Mouse (Mus musculus): Measurements from ENCODE around the gene Eaf2. TPM values are rescaled to one million over a fixed set of nuclear protein-coding genes. Genes with fewer than 3 reads are reported as not detected.
A peak's percentile ranks its signal among the peaks of the same experiment; 100 is the strongest.

Eaf2 gene
- polyA plus RNA-seq, 1 experiment from 2014 or later, result 0.41 TPM

GRCm38 (mm10) chr16:36828820-36829219 lies 46.0 kb downstream of the Eaf2 start:
- no peak for ATAC-seq (ENCODE audit: low read depth)
- Histone ChIP-seq H3K9ac (peak overlapping the region; percentile 86), H3K9me3 (replicated peaks) (no peaks in the 10 kb centered on the region), H3K36me3 (no peaks in the 10 kb centered on the region), H3K4me1 (replicated peaks) (peaks cover 11% of the 10 kb centered on the region), H3K27ac (no peak overlapping the region), H3K27me3 (peaks cover 9% of the 10 kb centered on the region), H3K4me2 (peak overlapping the region; percentile 96), H3K4me3 (replicated peaks) (peak overlapping the region; percentile 84)
- DNase-seq, result no peak
- WGBS (ENCODE audit: insufficient replicate concordance), result 14% methylated on average over 11 of the region's 11 CpGs

- H3K9ac ChIP-seq, result peak within 1 kb of the TSS; percentile 86
- DNase-seq (peak; percentile 82), ATAC-seq (ENCODE audit: low read depth) (peak; percentile 99)
- H3K27me3 ChIP-seq, result peaks cover 9% of the 10 kb centered on the region
- H3K4me1 ChIP-seq (replicated peaks), result peaks cover 11% of the 10 kb centered on the region
- peak within 1 kb of the TSS; percentile 96 for H3K4me2 ChIP-seq
- H3K36me3 ChIP-seq, result no peaks in the 10 kb centered on the region
- no peaks in the 10 kb centered on the region for H3K9me3 ChIP-seq (replicated peaks)
- H3K27ac ChIP-seq, result peak within 1 kb of the TSS; percentile 30
- under 1% methylated on average over 64 of the region's 64 CpGs for WGBS (ENCODE audit: insufficient replicate concordance)
- H3K4me3 ChIP-seq (replicated peaks), result peak within 1 kb of the TSS; percentile 84
These were observed 46.6 kb downstream of the Eaf2 start, which contains the start of gene Iqcb1 for GRCm38 (mm10) chr16:36828054-36828786. Iqcb1 (plus strand) TSS chr16:36828385.

GRCm38 (mm10) chr16:36827611-36828053 lies 47.2 kb downstream of the Eaf2 start:
- peaks cover 9% of the 10 kb centered on the region for H3K27me3 ChIP-seq
- DNase-seq (no peak), ATAC-seq (ENCODE audit: low read depth) (peak; percentile 69)
- H3K9ac ChIP-seq, result peak overlapping the region; percentile 86
- H3K4me3 ChIP-seq (replicated peaks), result peak overlapping the region; percentile 84
- no peaks in the 10 kb centered on the region for H3K36me3 ChIP-seq
- H3K9me3 ChIP-seq (replicated peaks), result no peaks in the 10 kb centered on the region
- peak overlapping the region; percentile 96 for H3K4me2 ChIP-seq
- peaks cover 11% of the 10 kb centered on the region for H3K4me1 ChIP-seq (replicated peaks)
- 6% methylated on average over 11 of the region's 11 CpGs for WGBS (ENCODE audit: insufficient replicate concordance)
- no peak overlapping the region for H3K27ac ChIP-seq

GRCm38 (mm10) chr16:36821474-36821873 lies 53.3 kb downstream of the Eaf2 start:
- no peak for DNase-seq
- Histone ChIP-seq H3K9ac (no peak overlapping the region), H3K27ac (no peak overlapping the region), H3K4me2 (no peak overlapping the region), H3K4me3 (replicated peaks) (no peak overlapping the region), H3K27me3 (0 out of 2 replicates have a peak, but pooled peaks cover 5% of the 10 kb centered on the region), H3K4me1 (replicated peaks) (peaks cover 7% of the 10 kb centered on the region; the same call in 1 of the 2 replicates), H3K9me3 (replicated peaks) (no peaks in the 10 kb centered on the region), H3K36me3 (no peaks in the 10 kb centered on the region)
- ATAC-seq (ENCODE audit: low read depth), result peak; percentile 41; the same call in 1 of the 2 replicates
- WGBS (ENCODE audit: insufficient replicate concordance), result 5% methylated on average over 3 of the region's 3 CpGs

GRCm38 (mm10) chr16:36820747-36821146 lies 54.1 kb downstream of the Eaf2 start:
- no peaks in the 10 kb centered on the region for H3K36me3 ChIP-seq
- DNase-seq, result no peak
- 61% methylated on average over 3 of the region's 3 CpGs for WGBS (ENCODE audit: insufficient replicate concordance)
- no peaks in the 10 kb centered on the region for H3K27me3 ChIP-seq
- H3K4me3 ChIP-seq (replicated peaks), result no peak overlapping the region
- no peak overlapping the region for H3K9ac ChIP-seq
- no peak overlapping the region for H3K4me2 ChIP-seq
- no peaks in the 10 kb centered on the region for H3K9me3 ChIP-seq (replicated peaks)
- H3K27ac ChIP-seq, result no peak overlapping the region
- peaks cover 7% of the 10 kb centered on the region; the same call in 1 of the 2 replicates for H3K4me1 ChIP-seq (replicated peaks)
- no peak for ATAC-seq (ENCODE audit: low read depth)

GRCm38 (mm10) chr16:36820016-36820415 lies 54.8 kb downstream of the Eaf2 start:
- Histone ChIP-seq H3K9me3 (replicated peaks) (no peaks in the 10 kb centered on the region), H3K9ac (no peak overlapping the region), H3K27ac (no peak overlapping the region), H3K27me3 (no peaks in the 10 kb centered on the region), H3K36me3 (no peaks in the 10 kb centered on the region), H3K4me1 (replicated peaks) (peaks cover 7% of the 10 kb centered on the region; the same call in 1 of the 2 replicates), H3K4me2 (no peak overlapping the region), H3K4me3 (replicated peaks) (no peak overlapping the region)
- no peak for ATAC-seq (ENCODE audit: low read depth)
- 60% methylated on average over 6 of the region's 6 CpGs for WGBS (ENCODE audit: insufficient replicate concordance)
- no peak for DNase-seq

- H3K4me2 ChIP-seq, result no peak overlapping the region
- ATAC-seq (ENCODE audit: low read depth) (peak; percentile 61), DNase-seq (peak; percentile 37)
- no peak overlapping the region for H3K27ac ChIP-seq
- H3K4me1 ChIP-seq (replicated peaks), result peaks cover 7% of the 10 kb centered on the region; the same call in 1 of the 2 replicates
- no peak overlapping the region for H3K4me3 ChIP-seq (replicated peaks)
- no peak overlapping the region for H3K9ac ChIP-seq
- H3K9me3 ChIP-seq (replicated peaks), result no peaks in the 10 kb centered on the region
- no peaks in the 10 kb centered on the region for H3K36me3 ChIP-seq
- WGBS (ENCODE audit: insufficient replicate concordance), result 19% methylated on average over 7 of the region's 7 CpGs
- H3K27me3 ChIP-seq, result no peaks in the 10 kb centered on the region
These were observed 57.4 kb downstream of the Eaf2 start for GRCm38 (mm10) chr16:36817321-36817926.

GRCm38 (mm10) chr16:36816916-36817315 lies 57.9 kb downstream of the Eaf2 start:
- Histone ChIP-seq H3K4me3 (replicated peaks) (no peak overlapping the region), H3K9ac (no peak overlapping the region), H3K9me3 (replicated peaks) (no peaks in the 10 kb centered on the region), H3K4me2 (no peak overlapping the region), H3K27me3 (no peaks in the 10 kb centered on the region), H3K27ac (no peak overlapping the region), H3K36me3 (no peaks in the 10 kb centered on the region), H3K4me1 (replicated peaks) (peaks cover 6% of the 10 kb centered on the region; the same call in 1 of the 2 replicates)
- DNase-seq (no peak), ATAC-seq (ENCODE audit: low read depth) (no peak)

GRCm38 (mm10) chr16:36813680-36814079 lies 61.1 kb downstream of the Eaf2 start:
- Histone ChIP-seq H3K4me3 (replicated peaks) (no peak overlapping the region), H3K27ac (no peak overlapping the region), H3K4me1 (replicated peaks) (no peaks in the 10 kb centered on the region; the same call in 1 of the 2 replicates), H3K27me3 (no peaks in the 10 kb centered on the region), H3K4me2 (no peak overlapping the region), H3K9me3 (replicated peaks) (no peaks in the 10 kb centered on the region), H3K36me3 (no peaks in the 10 kb centered on the region), H3K9ac (no peak overlapping the region)
- 32% methylated on average over 3 of the region's 3 CpGs for WGBS (ENCODE audit: insufficient replicate concordance)
- peak; percentile 86 for ATAC-seq (ENCODE audit: low read depth)
- DNase-seq, result peak; percentile 31

GRCm38 (mm10) chr16:36808616-36809015 lies 66.2 kb downstream of the Eaf2 start:
- ATAC-seq (ENCODE audit: low read depth), result no peak
- no peak overlapping the region for H3K9ac ChIP-seq
- 74% methylated on average over 3 of the region's 3 CpGs for WGBS (ENCODE audit: insufficient replicate concordance)

GRCm38 (mm10) chr16:36802361-36802760 lies 72.4 kb downstream of the Eaf2 start:
- Histone ChIP-seq H3K9ac (no peak overlapping the region), H3K4me2 (no peak overlapping the region), H3K27me3 (no peaks in the 10 kb centered on the region), H3K27ac (no peak overlapping the region), H3K4me3 (replicated peaks) (no peak overlapping the region), H3K4me1 (replicated peaks) (no peaks in the 10 kb centered on the region), H3K36me3 (no peaks in the 10 kb centered on the region), H3K9me3 (replicated peaks) (no peaks in the 10 kb centered on the region)
- no peak for ATAC-seq (ENCODE audit: low read depth)
- WGBS (ENCODE audit: insufficient replicate concordance), result 71% methylated on average over 3 of the region's 3 CpGs
- DNase-seq, result no peak

More at GRCm38 (mm10) chr16:36808616-36809015, 66.2 kb downstream of the Eaf2 start:
- no peaks in the 10 kb centered on the region for H3K27me3 ChIP-seq
- no peak for DNase-seq
- no peak overlapping the region for H3K4me3 ChIP-seq (replicated peaks)
- H3K9me3 ChIP-seq (replicated peaks), result no peaks in the 10 kb centered on the region
- H3K4me1 ChIP-seq (replicated peaks), result no peaks in the 10 kb centered on the region; the same call in 1 of the 2 replicates
- no peaks in the 10 kb centered on the region for H3K36me3 ChIP-seq
- H3K27ac ChIP-seq, result no peak overlapping the region
- no peak overlapping the region for H3K4me2 ChIP-seq
